Mouse (Mus musculus) cerebellum, adult 11-12 months (tissue): ENCODE results near the gene Acad12.
A peak's percentile ranks its signal among the peaks of the same experiment; 100 is the strongest.

Experiments used
- DNase-seq: peaks from one replicate; pipeline ENCODE4 v3.0.0; 2022

The Acad12 gene

DNA sequence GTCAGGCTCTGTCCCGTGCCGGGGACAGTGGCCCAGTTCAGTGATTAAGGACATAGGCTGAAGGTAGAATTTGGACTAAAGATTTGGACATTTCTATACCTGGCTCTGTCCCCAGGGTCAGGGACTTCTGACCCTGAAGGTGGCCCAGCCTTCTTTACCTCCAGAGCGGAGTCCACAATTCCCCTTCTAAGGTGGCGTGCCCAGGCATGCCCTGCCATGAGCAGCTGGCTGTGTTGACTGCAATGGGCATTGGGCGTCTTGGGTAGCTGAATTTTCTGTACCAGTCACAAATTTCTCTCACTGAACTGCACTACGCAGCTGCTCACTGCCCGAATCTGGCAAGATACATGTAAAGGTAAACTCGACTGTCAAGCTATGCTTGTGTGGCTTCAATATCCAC is 36.8 kb downstream of the Acad12 start:
- no peak for DNase-seq

DNA sequence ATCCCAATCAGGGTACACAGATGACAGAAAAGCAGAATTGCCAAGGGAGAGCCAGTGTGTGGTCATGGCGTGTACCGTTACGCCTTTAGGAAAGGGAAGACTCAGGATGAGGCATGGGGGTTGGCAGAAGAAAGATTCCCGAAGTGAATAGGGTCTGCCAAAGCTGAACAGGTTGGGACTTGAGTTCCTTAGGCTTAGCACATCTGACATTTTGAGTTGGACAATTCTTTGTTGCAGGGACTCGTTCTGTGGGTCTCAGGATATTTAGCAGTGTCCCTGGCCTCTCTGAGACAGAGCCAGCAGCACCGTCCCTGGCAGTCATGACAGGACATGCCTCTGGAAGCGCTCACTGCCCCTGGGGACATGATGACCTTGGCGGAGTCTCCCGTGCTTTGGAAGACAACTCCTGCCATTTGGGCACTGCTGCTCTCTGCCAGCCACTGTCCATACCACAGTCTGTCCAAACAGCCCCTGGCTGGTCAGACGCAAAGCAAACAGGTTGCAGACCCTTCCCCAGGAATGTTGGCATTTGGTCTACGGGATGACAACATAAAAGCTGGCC is 41.7 kb downstream of the Acad12 start:
- DNase-seq: no peak

DNA sequence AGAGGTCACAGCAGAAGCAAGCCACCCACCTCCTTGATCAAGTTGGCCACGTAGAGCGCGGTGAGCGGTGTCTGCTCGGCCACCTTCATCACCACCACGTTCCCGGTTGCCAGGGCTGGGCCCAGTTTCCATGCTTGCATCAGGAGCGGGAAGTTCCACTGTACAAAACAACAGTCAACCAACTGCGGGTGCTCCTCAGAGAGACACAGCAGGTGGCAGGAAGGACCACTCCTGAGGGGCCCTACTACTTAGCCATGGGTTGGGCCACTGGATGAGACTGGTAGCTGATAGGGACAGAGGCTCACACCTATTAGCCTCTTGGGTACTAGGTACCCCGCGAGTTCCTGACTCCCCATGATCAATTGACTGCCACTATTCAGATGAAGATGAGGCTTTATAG is 42.9 kb downstream of the Acad12 start:
- DNase-seq: no peak

DNA sequence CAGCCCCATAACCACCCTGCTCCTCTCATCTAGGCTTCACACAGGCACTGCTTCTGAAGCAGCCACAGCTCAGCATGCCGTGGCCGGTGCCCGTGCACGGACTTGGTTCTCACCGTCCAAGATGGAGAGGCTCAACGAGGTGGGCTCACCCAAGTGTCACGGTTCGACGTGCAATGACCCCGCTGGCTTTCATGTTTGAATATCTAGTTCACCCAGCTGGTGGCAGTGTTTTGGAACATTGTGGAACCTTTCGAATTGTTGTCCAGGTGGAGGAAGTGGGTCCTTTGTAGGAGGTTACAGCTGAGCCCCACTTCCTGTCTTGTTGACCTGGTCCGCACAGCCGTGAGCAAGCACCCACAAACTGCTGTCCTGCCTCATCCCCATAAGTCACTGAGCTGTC is 44.6 kb downstream of the Acad12 start:
- no peak for DNase-seq

DNA sequence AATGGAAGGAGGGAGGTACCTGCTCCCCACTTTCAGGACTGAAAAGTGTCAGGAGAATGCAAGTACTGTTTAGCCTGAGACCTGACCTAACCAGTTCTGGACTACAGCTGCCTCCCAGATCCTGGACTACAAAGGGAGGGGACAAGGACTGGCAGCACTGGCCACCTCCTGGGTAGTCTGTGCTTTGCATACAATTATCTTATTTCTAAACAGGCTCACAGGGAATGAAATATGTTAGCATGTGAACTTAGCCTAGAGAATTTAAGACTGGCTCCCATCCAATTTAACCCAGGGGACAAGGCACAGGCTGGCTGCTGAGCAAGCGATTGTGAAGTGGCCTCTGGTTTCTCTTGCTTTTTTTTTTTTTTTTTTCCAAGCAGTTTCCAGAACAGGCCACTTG is 48.0 kb downstream of the Acad12 start:
- DNase-seq: no peak

DNA sequence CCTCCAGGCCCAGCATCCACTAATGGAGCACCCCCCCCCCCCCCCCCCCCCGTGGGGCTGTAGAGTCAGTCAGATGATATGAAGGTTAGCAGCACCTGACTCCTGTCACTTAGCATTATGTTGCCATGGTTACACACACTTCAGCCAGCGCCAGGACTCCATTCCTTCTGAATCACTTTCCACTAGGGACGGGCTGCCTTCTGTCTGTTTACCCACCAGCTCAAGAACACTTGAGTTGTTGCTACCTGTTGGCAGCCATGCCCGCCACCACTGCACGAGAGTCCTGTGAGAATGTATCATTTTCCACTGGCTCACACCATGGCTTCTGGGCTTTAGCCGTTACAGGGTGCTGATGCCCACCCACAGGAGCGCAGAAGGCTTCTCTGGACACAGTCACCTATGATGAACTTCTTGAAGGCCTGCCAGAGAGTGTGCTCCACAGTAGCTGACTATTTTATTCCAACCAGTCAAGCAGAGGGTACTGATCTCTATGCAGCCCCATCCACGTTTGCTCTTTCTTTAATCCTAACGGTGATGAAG is 48.8 kb downstream of the Acad12 start:
- DNase-seq: no peak

DNA sequence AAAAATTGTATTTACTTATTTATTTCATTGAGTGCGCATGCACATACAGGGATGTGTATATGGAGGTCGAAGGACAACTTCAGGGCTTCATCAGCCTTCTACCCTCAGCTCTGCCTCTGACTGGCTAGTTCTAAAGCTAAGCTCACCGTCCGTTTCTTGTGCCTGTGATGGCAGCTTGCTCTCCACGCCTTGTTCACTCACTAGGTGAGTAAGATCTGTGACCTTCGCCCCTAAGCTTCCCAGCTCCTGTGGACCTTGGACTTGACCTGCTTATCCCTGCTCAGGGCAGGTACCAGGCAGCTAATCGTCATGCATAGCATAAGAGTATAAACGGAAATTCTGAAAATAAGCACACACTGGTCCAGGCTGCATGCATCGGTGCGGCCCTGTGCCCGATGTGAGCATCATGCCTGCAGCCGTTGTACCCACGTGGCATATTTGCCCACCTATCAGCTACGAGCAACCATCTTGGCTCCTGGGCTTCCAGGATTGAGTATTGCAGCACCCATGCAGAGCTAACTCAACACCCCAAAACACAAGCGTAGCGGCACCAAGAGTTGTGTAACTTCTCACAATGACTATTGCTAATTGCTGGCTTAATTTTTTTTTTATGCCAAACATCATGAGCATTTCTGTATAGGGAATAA is 52.6 kb downstream of the Acad12 start:
- no peak for DNase-seq

DNA sequence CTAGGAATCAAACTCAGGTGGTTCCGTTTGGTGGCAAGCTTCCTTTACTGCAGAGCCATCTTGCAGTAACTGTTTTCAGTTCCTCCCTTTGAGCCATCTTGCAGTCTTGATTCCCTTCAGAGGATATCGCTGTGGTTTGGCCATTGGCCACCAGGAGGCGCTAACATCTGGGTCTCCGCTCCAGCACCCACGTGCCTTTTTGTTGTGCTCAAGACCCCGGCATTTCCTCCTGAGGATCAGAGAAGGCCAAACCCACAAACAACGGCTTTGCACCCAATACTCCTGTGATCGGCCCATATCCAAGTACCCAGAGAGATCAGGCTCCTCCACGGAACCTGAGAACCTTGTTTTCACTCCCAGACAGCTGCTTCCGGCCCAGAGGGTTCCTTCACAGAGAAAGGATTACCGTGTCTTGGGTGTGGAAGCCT is 54.3 kb downstream of the Acad12 start:
- peak; percentile 53 for DNase-seq

DNA sequence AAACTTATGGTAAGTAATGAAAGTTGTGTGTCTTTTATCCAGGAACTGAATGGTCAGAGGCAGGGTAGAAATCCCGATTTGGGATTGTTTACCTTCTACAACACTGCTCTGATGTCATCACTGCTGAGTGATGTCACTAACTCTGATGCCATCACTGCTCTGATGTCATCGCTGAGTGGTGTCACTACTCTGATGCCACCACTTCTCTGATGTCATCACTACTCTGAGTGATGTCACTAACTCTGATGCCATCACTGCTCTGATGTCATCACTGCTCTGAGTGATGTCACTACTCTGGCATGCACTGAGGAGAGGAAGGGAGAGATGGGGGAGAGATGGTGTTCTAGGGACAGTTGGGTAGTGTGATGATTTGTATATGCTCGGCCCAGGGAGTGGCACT is 56.3 kb downstream of the Acad12 start:
- no peak for DNase-seq

DNA sequence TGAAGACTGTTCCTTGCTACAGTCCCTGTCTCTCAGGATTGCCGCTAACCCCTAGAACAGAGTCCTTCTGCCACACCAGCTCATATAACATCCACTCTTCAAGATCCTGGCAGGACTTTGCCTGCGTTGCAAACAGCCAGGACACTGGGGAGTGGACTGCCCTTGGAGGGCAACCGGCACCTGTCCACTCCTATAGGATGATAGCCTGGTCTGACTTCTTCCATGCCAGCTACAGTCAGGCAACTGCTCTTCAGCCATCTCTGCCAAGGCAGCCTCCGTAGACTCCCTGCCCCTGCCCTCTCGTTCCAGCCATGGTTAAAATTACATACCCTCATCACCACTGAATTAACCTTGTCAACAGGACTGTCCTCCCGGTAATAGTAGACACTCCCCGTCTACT is 69.5 kb downstream of the Acad12 start:
- no peak for DNase-seq

DNA sequence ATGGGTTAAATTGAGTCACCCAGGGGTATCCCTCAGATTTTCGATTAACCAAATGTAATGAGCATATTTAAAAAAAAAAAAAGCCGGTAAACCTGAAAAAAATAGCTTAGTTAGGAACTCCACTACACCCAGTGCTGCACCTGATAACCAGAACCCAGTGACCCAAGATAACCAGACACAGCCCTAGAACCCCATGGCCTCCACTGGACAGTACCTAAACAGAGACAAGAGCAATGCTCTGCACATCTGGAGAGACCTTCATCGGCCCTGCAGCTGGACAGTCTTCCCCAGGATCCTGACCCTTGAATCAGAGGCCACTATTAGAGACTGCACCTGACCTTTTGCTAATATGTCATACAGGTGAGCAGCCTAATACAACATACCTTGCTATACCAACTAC is 71.7 kb downstream of the Acad12 start:
- DNase-seq: no peak
